Mouse (Mus musculus): ENCODE measurements around the gene Taar6. TPM values are rescaled to one million over a fixed set of nuclear protein-coding genes. Genes with fewer than 3 reads are reported as not detected.

Taar6 gene
- polyA plus RNA-seq, 1 experiment from 2014 or later, result not detected

DNA sequence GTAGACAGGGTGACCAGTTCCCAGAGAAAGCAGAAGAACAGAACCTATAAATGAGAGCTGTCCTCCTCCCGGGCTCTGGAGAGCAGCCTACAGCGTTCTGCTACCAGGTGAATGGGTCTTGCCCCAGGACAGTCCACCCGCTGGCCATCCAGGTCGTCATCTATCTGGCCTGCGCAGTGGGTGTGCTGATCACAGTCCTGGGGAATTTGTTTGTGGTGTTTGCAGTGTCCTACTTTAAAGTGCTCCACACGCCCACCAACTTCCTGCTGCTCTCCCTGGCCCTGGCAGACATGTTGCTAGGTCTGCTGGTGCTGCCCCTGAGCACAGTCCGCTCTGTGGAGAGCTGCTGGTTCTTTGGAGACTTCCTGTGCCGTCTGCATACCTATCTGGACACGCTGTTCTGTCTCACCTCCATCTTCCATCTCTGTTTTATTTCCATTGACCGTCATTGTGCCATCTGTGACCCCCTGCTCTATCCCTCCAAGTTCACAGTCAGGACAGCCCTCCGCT is 14.7 kb downstream of the Taar6 start, which contains the start of gene Taar5:
Gene Taar5, plus strand, starts transcription at position 51 of the 510 bp plus-strand sequence.
- H3K36me3 ChIP-seq, result no peaks in the 10 kb centered on the region
- H3K4me1 ChIP-seq, result no peaks in the 10 kb centered on the region
- H3K9ac ChIP-seq, result no peak within 1 kb of the TSS
- no peak within 1 kb of the TSS for H3K4me3 ChIP-seq
- no peak within 1 kb of the TSS for H3K27ac ChIP-seq
- no peak for ATAC-seq (ENCODE audit: insufficient number of reproducible peaks, low FRiP score, low TSS enrichment, low read depth)
- H3K9me3 ChIP-seq, result no peaks in the 10 kb centered on the region
- no peaks in the 10 kb centered on the region for H3K27me3 ChIP-seq
- no peak within 1 kb of the TSS for H3K4me2 ChIP-seq
- 87% methylated on average over 11 of the region's 11 CpGs for WGBS

DNA sequence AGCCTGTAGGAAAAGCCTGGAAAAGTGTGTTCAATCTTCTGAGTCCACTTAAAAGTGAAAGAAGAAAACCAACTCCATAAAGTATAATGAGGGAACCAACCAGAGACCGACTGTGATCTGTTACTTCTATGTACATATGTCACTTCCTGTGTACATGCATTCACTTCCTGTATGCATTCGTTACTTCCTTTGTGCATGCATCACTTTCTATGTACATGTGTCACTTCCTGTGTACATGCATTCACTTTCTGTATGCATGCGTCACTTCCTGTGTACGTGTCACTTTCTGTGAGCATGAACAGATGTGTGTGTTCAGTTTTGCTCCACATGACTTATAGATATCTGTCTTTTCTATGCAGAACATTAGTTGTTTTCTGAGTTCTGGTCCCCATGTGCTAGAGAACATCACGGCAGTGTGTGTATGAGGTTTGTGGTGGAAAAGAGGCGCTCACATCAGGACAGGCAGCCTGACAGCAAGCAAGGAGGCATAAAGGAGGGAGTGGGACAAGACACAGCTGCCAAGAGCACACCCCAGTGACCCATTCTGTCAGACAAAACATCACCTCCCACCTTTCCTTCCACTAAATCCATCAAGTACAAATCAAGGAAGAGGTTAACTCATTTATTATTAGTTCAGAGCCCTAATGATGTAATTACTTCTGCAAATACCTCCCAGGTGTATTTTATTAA is 20.4 kb downstream of the Taar6 start:
- no peak overlapping the region for H3K4me2 ChIP-seq
- 81% methylated on average over 6 of the region's 6 CpGs for WGBS
- no peak for ATAC-seq (ENCODE audit: insufficient number of reproducible peaks, low FRiP score, low TSS enrichment, low read depth)
- no peak overlapping the region for H3K4me3 ChIP-seq
- H3K27ac ChIP-seq, result no peak overlapping the region
- H3K9me3 ChIP-seq, result no peaks in the 10 kb centered on the region
- H3K36me3 ChIP-seq, result no peaks in the 10 kb centered on the region
- no peaks in the 10 kb centered on the region for H3K27me3 ChIP-seq
- no peaks in the 10 kb centered on the region for H3K4me1 ChIP-seq
- no peak overlapping the region for H3K9ac ChIP-seq

DNA sequence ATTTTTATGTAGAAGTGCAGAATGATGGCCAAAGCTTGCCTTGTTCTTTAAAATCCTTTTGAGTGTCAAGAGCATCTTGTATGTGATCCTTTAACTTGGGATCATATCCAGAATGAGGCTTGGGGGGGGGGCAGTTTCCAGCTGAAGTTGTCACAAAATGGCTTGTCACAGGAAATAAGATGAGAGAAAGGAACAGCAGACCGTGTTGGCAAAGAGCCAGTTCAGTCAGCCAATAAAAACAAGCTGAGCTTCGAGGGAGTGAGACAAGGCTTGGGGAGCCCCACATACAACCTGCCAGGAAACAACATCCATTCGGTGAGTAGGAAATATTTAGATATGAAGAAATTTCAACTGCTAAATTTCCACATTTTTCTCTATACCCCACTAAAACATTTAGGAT is 22.0 kb downstream of the Taar6 start:
- Histone ChIP-seq H3K4me3 (no peak overlapping the region), H3K9ac (no peak overlapping the region), H3K27me3 (no peaks in the 10 kb centered on the region), H3K4me1 (no peaks in the 10 kb centered on the region), H3K27ac (no peak overlapping the region), H3K9me3 (no peaks in the 10 kb centered on the region), H3K36me3 (no peaks in the 10 kb centered on the region), H3K4me2 (no peak overlapping the region)
- WGBS, result 33% methylated on average over 3 of the region's 3 CpGs
- no peak for ATAC-seq (ENCODE audit: insufficient number of reproducible peaks, low FRiP score, low TSS enrichment, low read depth)

DNA sequence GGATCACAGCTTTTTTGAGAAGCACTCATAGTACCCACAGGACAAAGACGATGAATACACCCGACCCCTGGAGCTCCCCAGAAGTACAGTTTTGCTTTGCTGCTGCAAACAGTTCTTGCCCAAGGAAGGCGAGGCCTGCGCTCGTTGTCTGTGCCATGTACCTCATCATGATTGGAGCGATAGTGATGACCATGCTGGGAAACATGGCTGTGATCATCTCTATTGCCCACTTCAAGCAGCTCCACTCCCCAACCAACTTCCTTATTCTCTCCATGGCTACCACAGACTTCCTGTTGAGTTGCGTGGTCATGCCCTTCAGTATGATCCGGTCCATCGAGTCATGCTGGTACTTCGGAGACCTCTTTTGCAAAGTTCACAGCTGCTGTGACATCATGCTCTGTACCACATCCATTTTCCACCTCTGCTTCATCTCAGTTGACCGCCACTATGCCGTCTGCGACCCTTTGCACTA is 25.0 kb downstream of the Taar6 start, which contains the start of gene Taar4:
Gene Taar4, plus strand, starts transcription at position 51 of the 472 bp plus-strand sequence.
- ATAC-seq (ENCODE audit: insufficient number of reproducible peaks, low FRiP score, low TSS enrichment, low read depth), result no peak
- WGBS, result 95% methylated on average over 13 of the region's 13 CpGs
- no peaks in the 10 kb centered on the region for H3K27me3 ChIP-seq

DNA sequence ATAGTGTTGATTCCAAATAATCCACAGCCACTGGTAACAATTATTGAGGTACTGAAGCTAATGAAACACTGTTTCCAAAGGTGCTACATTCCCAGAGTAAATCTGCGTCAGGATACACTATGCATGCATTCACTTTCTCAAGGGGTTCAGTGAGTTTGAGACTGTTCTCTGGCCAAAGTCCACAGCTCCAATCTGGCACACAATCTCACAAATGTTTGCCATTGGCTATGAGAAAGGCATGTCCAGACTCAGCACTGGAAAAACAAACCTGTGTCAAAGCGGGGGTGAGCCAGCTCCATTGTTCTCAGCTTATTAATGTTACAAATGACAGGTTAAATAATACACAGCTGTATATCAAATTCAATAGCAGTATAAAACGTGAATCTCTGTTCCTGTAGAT is 26.4 kb downstream of the Taar6 start:
- no peaks in the 10 kb centered on the region for H3K4me1 ChIP-seq
- no peak for ATAC-seq (ENCODE audit: insufficient number of reproducible peaks, low FRiP score, low TSS enrichment, low read depth)

More for the DNA sequence above, 25.0 kb downstream of the Taar6 start, which contains the start of gene Taar4:
- H3K27ac ChIP-seq, result no peak within 1 kb of the TSS
- H3K4me3 ChIP-seq, result no peak within 1 kb of the TSS
- no peaks in the 10 kb centered on the region for H3K9me3 ChIP-seq
- H3K9ac ChIP-seq, result no peak within 1 kb of the TSS
- no peak within 1 kb of the TSS for H3K4me2 ChIP-seq
- H3K4me1 ChIP-seq, result no peaks in the 10 kb centered on the region
- H3K36me3 ChIP-seq, result no peaks in the 10 kb centered on the region

DNA sequence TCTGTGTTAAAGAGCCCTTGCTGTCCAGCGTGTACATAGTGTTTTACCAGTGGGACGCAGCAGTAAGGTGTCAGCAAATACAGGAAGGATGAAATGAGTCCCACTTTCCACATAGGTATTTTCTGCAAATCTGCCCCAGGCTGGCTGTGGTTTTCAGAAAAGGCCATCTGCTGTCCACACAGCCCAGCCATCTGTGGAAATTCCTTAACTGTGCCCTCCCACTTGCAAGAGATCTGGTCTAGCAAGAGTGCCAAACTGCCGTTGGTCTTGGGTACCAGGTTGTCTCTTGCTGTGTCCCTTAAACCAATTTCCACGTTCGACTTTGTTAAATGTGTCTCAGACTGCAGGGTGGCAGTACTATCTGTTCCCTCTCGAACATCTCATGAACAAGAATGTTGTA is 33.7 kb downstream of the Taar6 start:
- Histone ChIP-seq H3K9me3 (no peaks in the 10 kb centered on the region), H3K27ac (no peak overlapping the region), H3K9ac (no peak overlapping the region), H3K36me3 (no peaks in the 10 kb centered on the region), H3K4me3 (no peak overlapping the region), H3K4me1 (no peaks in the 10 kb centered on the region), H3K27me3 (no peaks in the 10 kb centered on the region), H3K4me2 (no peak overlapping the region)
- 74% methylated on average over 6 of the region's 6 CpGs for WGBS
- no peak for ATAC-seq (ENCODE audit: insufficient number of reproducible peaks, low FRiP score, low TSS enrichment, low read depth)

More for the DNA sequence above, 26.4 kb downstream of the Taar6 start:
- Histone ChIP-seq H3K9me3 (no peaks in the 10 kb centered on the region), H3K27me3 (no peaks in the 10 kb centered on the region), H3K27ac (no peak overlapping the region), H3K36me3 (no peaks in the 10 kb centered on the region), H3K9ac (no peak overlapping the region), H3K4me3 (no peak overlapping the region), H3K4me2 (no peak overlapping the region)
- WGBS, result 44% methylated on average over 3 of the region's 3 CpGs

DNA sequence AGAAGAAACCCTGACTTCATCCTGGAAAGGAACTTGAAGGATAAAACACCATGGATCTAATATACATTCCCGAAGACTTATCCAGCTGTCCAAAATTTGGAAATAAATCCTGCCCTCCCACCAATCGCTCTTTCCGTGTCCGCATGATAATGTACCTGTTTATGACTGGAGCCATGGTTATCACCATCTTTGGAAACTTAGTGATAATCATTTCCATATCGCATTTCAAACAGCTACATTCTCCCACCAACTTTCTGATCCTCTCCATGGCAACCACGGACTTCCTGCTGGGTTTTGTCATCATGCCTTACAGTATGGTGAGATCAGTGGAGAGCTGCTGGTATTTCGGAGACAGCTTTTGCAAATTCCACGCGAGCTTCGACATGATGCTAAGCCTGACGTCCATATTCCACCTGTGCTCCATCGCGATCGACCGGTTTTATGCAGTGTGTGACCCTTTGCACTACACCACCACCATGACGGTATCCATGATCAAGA is 35.9 kb downstream of the Taar6 start, which contains the start of gene Taar3:
Gene Taar3, plus strand, starts transcription at position 51 of the 498 bp plus-strand sequence.
- Histone ChIP-seq H3K36me3 (no peaks in the 10 kb centered on the region), H3K27ac (no peak within 1 kb of the TSS), H3K9ac (no peak within 1 kb of the TSS), H3K4me2 (no peak within 1 kb of the TSS), H3K4me3 (no peak within 1 kb of the TSS), H3K9me3 (no peaks in the 10 kb centered on the region), H3K4me1 (no peaks in the 10 kb centered on the region), H3K27me3 (no peaks in the 10 kb centered on the region)
- 80% methylated on average over 16 of the region's 16 CpGs for WGBS
- ATAC-seq (ENCODE audit: insufficient number of reproducible peaks, low FRiP score, low TSS enrichment, low read depth), result no peak

DNA sequence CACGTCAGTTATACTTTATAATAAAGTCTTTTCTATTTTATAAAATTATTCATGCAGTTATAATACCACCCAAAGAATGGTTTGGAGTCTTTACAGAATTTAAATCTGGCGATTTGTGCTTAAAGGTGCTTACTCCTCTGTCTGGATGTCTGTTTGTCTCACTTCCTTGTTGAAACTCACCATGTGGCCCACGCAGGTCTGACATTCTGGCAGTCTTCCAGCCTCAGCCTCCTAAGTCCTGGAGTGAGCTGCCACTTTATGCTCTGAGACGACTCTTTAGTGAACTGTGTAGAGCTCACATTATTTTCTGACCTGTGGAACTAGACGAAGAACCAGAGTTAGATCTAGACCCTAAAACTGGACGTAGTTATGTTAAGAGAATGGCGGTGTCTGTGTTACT is 37.4 kb downstream of the Taar6 start:
- no peak for ATAC-seq (ENCODE audit: insufficient number of reproducible peaks, low FRiP score, low TSS enrichment, low read depth)
- Histone ChIP-seq H3K27me3 (no peaks in the 10 kb centered on the region), H3K27ac (no peak overlapping the region), H3K9ac (no peak overlapping the region), H3K4me2 (no peak overlapping the region), H3K9me3 (no peaks in the 10 kb centered on the region), H3K4me3 (no peak overlapping the region), H3K36me3 (no peaks in the 10 kb centered on the region), H3K4me1 (no peaks in the 10 kb centered on the region)
- WGBS, result 56% methylated on average over 7 of the region's 7 CpGs

DNA sequence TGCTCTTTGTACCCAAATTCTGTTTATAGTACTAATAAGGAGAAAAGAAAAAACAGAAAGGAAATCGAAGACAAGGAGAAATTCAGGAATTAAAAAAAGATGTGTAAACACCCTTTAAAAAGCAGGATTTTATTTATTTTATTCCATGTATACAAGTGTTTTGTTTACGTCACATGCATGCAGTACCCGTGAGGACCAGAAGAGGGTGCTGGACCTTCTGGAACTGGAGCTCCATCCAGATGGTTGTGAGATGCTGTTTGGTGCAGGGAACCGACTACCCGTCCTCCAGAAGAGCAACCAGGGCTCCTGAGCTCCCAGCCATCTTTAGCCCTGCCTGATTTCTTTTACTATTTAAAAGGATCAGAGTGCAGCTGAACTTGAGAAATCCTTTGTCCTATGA is 43.0 kb downstream of the Taar6 start:
- H3K4me3 ChIP-seq, result no peak overlapping the region
- H3K4me2 ChIP-seq, result no peak overlapping the region
- H3K9me3 ChIP-seq, result no peaks in the 10 kb centered on the region
- 78% methylated on average over 5 of the region's 5 CpGs for WGBS
- H3K4me1 ChIP-seq, result no peaks in the 10 kb centered on the region
- H3K27ac ChIP-seq, result no peak overlapping the region
- no peak for ATAC-seq (ENCODE audit: insufficient number of reproducible peaks, low FRiP score, low TSS enrichment, low read depth)
- no peaks in the 10 kb centered on the region for H3K36me3 ChIP-seq
- H3K27me3 ChIP-seq, result no peaks in the 10 kb centered on the region
- no peak overlapping the region for H3K9ac ChIP-seq

DNA sequence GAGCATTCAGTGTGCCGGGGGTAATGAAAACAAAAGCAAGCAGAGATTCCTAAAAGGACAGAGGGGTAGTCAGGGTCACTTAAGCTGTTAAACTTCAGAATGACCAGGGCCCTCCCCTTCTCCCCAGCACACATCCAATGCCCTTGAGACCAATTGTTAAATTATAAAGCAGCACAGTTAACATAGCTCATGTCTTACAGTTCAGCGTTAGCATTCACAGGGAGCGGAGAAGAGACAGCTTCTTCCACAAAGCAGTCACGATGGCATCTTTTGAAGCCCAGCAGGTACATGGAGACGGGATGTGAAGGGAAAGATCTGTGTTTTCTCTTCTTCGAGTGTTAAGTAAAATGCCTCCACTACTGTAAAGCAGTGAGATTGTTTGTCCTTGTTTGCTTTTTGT is 47.1 kb downstream of the Taar6 start, which contains the start of gene Taar2:
Gene Taar2, plus strand, starts transcription at position 261 of the 400 bp plus-strand sequence.
- WGBS, result 56% methylated on average over 6 of the region's 6 CpGs
- Histone ChIP-seq H3K36me3 (no peaks in the 10 kb centered on the region), H3K4me1 (no peaks in the 10 kb centered on the region), H3K4me3 (no peak within 1 kb of the TSS), H3K9ac (no peak within 1 kb of the TSS), H3K9me3 (no peaks in the 10 kb centered on the region), H3K27ac (no peak within 1 kb of the TSS), H3K27me3 (no peaks in the 10 kb centered on the region), H3K4me2 (no peak within 1 kb of the TSS)
- ATAC-seq (ENCODE audit: insufficient number of reproducible peaks, low FRiP score, low TSS enrichment, low read depth), result no peak

DNA sequence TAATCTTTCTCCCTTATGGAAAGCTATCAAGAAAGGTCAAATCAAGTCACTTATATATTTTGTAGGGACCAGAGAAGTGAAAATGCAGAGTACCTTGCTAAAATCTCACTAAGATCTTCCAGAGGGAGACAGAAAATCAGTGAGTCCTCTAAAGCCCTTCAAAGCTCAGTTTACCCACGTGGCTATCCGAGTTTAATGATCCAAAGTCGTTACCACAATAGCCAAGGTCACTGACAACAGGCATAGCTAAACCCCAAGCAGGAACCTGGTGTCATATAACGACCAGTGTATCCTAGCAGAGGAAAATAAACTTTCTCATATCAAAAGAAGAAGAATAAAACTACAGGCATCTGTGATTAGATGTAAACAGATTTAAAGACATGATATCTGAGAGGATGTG is 47.8 kb downstream of the Taar6 start:
- 27% methylated on average over 4 of the region's 4 CpGs for WGBS
- no peak overlapping the region for H3K9ac ChIP-seq
- H3K27ac ChIP-seq, result no peak overlapping the region
- H3K27me3 ChIP-seq, result no peaks in the 10 kb centered on the region
- no peaks in the 10 kb centered on the region for H3K9me3 ChIP-seq
- H3K4me3 ChIP-seq, result no peak overlapping the region
- no peak overlapping the region for H3K4me2 ChIP-seq
- H3K36me3 ChIP-seq, result no peaks in the 10 kb centered on the region
- no peaks in the 10 kb centered on the region for H3K4me1 ChIP-seq
- ATAC-seq (ENCODE audit: insufficient number of reproducible peaks, low FRiP score, low TSS enrichment, low read depth), result no peak
